Mouse (Mus musculus) liver, adult 2 months (tissue): ENCODE data around the gene Fbxw10.

ENCODE experiments used
- CTCF ChIP-seq: fragments of 200-500 bp; IDR thresholded peaks from 2 replicates; pipeline ENCODE4 v1.5.1; 2011; ENCODE audit warnings: low read depth, low read length, control low read depth
- POLR2A ChIP-seq: fragments of 200-500 bp; IDR thresholded peaks from 2 replicates; pipeline ENCODE4 v1.6.1; 2011; ENCODE audit warnings: low read length, control low read depth; ENCODE audit not compliant: insufficient read depth; ENCODE audit errors: extremely low read depth

GRCm38 (mm10) chr11:62878728-62879127 lies 31.9 kb downstream of the Fbxw10 start:
- TF ChIP-seq CTCF = no peak
- TF ChIP-seq POLR2A = no peak
